Mouse (Mus musculus): ENCODE measurements around the gene Mgat4a.

The Mgat4a gene

GRCm38 (mm10) chr1:37399734-37400133, 141.1 kb downstream of the Mgat4a start:
- DNase-seq (ENCODE audit: low read depth, low spot score), result no peak

GRCm38 (mm10) chr1:37398961-37399360, 141.9 kb downstream of the Mgat4a start:
- no peak for DNase-seq (ENCODE audit: low read depth, low spot score)

GRCm38 (mm10) chr1:37396481-37396880, 144.3 kb downstream of the Mgat4a start:
- no peak for DNase-seq (ENCODE audit: low read depth, low spot score)

GRCm38 (mm10) chr1:37393174-37393573, 147.6 kb downstream of the Mgat4a start:
- DNase-seq (ENCODE audit: low read depth, low spot score), result no peak
